Mouse (Mus musculus): ENCODE results near the gene Pcnx3.
"Not testable (repeated sequence)": the region's sequence is repeated elsewhere in the genome, so short reads cannot be mapped to it uniquely, and the experiment has no call there.

Gene Pcnx3

GRCm38 (mm10) chr19:5711907-5712460, 23.3 kb upstream of the Pcnx3 start:
- DNase-seq = no peak

- peak; percentile 64 for DNase-seq
These were observed 22.5 kb upstream of the Pcnx3 start for GRCm38 (mm10) chr19:5711218-5711617.

GRCm38 (mm10) chr19:5710581-5710980, 21.9 kb upstream of the Pcnx3 start:
- no peak for DNase-seq

- DNase-seq = no peak
These were observed 21.4 kb upstream of the Pcnx3 start for GRCm38 (mm10) chr19:5710068-5710467.

GRCm38 (mm10) chr19:5704801-5705571, 16.3 kb upstream of the Pcnx3 start:
- DNase-seq = peak; percentile 57

- peak; percentile 19 for DNase-seq
These were observed 15.6 kb upstream of the Pcnx3 start, which contains the start of gene Kcnk7 for GRCm38 (mm10) chr19:5704163-5704800. TSS of gene Kcnk7 (plus strand) at chr19:5704367.

DNA sequence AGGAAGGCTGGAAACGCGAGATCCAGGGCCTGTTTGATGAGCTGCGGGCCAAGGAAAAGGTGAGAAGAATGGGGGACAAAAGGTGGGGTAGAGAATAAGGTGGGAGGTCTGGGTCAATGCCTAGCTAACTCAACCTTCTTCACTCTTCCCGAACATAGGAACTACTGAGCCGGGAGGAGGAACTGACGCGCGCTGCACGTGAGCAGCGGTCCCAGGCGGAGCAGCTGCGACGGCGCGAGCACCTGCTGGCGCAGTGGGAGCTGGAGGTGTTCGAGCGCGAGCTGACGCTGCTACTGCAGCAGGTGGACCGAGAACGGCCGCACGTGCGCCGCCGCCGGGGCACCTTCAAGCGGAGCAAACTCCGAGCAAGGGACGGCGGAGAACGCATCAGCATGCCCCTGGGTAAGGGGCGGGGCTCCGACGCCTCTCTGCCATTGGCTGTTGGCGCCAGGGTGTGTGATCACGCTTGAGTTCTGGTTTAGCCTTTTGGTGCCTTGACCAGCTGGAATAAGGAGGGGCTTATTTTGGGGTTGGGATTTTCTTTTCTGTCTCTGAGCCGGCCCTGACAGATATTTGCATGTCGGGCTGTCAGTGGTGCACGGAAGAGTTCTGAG, 7.2 kb upstream of the Pcnx3 start:
- DNase-seq = no peak

DNA sequence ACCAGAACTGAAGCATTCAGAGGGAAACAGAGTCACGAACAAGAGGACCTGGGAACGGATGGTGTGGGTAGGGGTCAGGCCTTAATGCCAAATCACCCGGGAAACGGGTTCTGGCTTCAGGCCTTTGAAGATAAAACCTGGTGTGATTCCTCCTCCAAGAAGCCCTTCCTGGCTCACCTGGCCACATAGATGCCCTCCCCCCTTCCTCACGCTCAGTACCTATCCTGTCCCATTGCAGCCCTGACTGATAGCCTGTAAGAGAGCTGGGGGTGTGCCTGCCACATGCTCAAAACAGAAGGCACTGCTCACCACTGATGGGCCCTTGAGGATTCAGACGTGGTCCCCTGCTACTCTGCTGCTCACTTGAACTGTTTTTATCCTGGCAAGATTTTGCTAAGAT, 5.1 kb upstream of the Pcnx3 start:
- no peak for DNase-seq

- no peak for DNase-seq
These were observed 4.2 kb upstream of the Pcnx3 start for GRCm38 (mm10) chr19:5692913-5693396.

DNA sequence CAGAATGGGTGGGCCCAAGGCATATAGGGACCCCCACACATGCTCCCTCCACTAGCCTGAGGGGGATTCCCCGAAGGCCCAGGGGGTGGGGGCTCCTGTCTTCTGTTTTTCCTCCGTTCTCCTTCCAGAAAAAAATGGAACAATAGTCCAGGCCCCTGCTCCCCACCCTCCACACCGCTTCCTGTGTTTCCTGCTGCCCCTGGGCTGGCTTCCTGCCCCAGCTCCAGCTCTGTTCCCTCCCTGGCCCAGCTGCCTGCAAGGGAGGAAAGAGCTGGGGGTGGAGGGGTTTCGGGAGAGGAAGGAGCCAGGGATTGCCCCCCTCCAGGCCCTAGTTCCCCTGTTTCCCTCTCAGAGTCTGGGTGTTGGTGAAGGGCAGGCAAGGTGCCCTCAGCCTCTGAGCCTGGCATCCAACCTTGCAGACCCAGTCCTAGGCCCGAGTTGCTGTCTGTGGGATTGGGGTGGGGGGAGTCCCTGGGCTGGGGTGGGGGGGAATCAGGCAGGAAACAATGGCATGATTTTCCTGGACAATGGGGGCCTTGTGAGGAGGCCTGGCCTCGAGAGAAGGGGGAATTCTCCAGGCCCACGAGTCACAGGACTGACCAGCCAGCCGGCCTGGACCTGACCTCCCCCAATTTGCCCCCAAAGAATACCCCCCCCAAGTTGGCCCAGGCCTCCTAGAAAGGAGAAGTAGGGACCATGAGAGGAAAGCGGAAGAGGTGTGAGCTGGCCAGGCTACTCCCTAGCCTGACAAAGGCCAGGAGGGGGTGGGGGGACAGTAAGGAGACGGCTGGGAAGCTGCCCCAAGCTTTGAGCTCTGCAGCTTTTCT, 3.6 kb upstream of the Pcnx3 start:
- no peak for DNase-seq

DNA sequence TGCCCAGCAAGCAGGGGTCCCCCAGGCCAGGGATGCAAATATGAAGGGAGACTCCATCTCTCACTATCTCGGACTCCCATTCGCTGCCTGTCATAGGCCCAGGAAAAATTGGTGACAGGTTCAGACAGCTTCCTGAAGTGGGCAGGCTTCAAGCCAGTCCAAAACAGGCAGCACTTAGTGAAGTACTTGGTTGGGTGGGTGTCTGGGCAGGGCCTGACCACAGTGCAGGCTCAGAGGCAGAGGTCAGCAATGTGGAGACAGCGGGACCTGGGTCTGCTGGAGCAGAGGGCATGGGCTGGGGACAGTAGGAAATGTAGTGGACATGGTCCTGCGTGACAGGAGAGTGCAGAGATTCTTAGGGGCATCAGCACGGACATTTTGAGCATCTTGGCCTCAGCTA, 2.9 kb upstream of the Pcnx3 start:
- no peak for DNase-seq

- DNase-seq = no peak
These were observed 1.6 kb upstream of the Pcnx3 start for GRCm38 (mm10) chr19:5690343-5690735.

GRCm38 (mm10) chr19:5689565-5690342, 1.0 kb upstream of the Pcnx3 start:
- peak; percentile 91 for DNase-seq

DNA sequence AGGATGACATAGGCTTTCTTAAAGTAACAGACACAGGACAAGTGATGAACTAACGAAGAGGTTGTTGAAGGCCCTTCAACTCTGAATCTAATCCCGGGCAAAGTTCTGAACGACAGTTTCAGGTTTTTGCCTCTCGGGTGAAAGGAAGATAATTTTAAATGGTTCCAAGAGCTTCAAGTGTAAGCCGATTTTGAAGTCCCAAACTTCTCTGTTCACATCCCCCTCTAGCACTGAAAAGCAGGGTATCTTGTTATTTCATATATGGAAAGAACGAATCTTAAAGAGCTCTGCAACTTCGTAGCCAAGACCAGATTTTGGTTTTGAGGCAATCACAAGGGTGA, 350 bp upstream of the Pcnx3 start:
- DNase-seq = no peak

DNA sequence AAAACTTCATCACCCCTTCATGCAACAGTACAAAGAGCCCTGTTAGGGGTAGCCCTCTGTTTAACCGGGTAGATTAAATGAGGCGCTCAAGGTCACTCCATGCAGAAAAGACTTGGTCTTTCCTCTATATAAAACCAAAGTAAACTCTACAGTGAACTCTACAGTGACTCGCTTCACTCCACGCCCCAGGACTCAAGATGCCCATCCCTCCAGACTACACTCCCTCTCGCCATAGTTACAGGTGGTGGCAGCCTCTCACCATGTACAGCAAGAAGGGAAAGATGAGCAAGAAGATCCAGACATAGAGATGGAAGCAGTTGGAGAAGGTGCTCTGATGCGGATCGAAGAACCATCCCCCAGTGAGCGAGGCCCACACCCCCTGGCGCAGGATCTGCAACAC, 970 bp downstream of the Pcnx3 start:
- DNase-seq = no peak

DNA sequence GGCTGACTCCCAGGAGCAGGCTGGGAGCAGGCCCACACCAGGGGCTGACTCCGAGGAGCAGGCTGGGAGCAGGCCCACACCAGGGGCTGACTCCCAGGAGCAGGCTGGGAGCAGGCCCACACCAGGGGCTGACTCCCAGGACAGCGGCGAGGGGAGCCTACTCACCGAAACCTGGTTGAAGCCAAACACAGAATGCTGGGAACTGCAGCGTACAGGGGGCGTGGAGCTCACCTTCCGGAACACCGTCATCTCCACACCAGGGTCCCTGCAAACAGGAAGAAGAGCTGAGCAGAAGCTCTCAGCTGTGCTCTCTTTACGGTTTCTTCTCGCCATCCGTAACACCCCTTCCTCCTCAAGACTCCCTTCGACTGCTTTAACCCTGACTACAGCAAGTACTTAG, 1.8 kb downstream of the Pcnx3 start:
- not testable (repeated sequence) for DNase-seq

- DNase-seq = no peak
These were observed 2.3 kb downstream of the Pcnx3 start for GRCm38 (mm10) chr19:5686437-5686836.

GRCm38 (mm10) chr19:5685861-5686260, 2.8 kb downstream of the Pcnx3 start:
- DNase-seq = no peak

- no peak for DNase-seq
These were observed 3.3 kb downstream of the Pcnx3 start for GRCm38 (mm10) chr19:5685431-5685830.

DNA sequence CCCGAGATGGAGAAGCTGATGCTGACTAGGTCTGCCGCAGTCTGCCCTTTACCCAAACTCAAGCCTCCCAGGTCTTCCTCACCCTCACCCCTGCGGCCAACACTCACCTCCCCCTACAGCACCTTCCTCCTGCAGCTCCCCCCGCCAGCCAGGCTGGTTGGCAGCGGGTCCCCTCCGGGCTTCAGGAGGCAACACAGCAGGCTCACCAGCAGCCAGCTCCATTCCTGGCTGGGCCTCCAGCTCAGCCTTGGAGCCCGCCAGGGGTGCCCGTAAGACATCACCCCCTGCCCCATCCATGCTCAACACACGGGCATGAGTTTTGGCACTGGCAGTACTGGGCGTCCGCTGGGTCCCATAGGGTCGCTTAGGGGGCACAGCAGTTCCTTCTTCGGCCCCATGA, 3.7 kb downstream of the Pcnx3 start:
- no peak for DNase-seq

DNA sequence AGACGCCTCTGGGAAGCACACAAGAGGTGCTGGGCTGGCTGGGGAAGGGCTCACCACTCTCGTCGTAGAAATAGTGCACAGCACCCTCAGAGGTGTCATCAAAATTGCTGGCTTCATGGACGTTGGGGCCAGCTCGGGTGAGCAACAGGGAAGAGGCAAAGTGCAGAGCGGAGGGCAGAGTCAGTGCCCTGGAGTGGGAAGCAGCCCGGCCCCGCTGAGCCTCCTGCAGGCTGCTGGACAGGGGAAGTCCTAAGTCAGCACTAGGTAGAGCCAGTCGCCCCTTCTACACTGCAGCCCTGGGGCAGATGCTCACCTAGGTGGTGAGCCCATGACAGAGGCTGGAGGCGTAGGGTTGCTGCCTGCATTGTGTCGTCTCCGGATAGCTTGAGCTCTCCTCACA, 4.5 kb downstream of the Pcnx3 start:
- DNase-seq = no peak

DNA sequence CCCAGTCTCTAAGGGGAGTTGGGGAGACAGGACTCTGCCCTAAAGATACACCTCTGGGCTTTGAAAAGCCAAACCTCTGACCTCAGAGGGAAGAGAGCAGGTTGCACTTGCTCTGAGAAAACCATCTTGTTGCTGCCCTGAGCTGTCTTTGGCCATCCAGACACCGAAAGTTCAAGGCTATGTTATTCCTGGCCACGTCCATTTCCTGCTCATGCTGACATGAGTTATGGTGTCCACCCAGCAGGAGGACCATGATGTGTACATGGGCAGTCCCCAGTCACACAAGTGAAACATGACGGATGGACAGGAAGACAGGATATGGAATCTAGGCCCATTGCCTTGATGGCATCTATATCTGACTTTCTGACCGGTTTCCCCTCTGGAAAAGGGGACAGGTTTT, 8.3 kb downstream of the Pcnx3 start:
- DNase-seq = no peak
